Mouse (Mus musculus) E14TG2a.4 (cell line): ENCODE measurements at regions not wholly inside any gene's neighbourhood (a gene's known extent, or its start where the extent isn't known, plus 50 kb on each side); places are given as distances from the start of the nearest gene placed in this dataset.
A peak's percentile ranks its signal among the peaks of the same experiment; 100 is the strongest.

ENCODE experiments used
- H3K27me3 ChIP-seq: 2 replicates; pipeline ENCODE4 v1.6.1; 2014; ENCODE audit warnings: low read length, control low read depth; ENCODE audit not compliant: insufficient read depth
- H3K36me3 ChIP-seq: 2 replicates; pipeline ENCODE4 v1.6.1; 2014; ENCODE audit warnings: low read length, control low read depth; ENCODE audit not compliant: insufficient read depth
- H3K4me1 ChIP-seq: replicated peaks from 2 replicates; pipeline ENCODE4 v1.6.1; 2014; ENCODE audit warnings: low read depth, low read length, control low read depth
- H3K4me3 ChIP-seq: replicated peaks from 2 replicates; pipeline ENCODE4 v1.5.1; 2014; ENCODE audit warnings: mild to moderate bottlenecking, low read length
- H3K9me3 ChIP-seq: 2 replicates; pipeline ENCODE4 v1.6.1; 2014; ENCODE audit warnings: low read length, control low read depth
- CTCF ChIP-seq: conservative IDR thresholded peaks from 2 replicates; pipeline ENCODE4 v1.5.1; 2014; ENCODE audit warnings: low read length
- NANOG ChIP-seq: IDR thresholded peaks from 2 replicates; pipeline ENCODE4 v1.6.1; 2014; ENCODE audit warnings: borderline replicate concordance, low read length, mixed read lengths
- POU5F1 ChIP-seq: IDR thresholded peaks from 2 replicates; pipeline ENCODE4 v1.6.1; 2014; ENCODE audit warnings: low read length, borderline replicate concordance

DNA sequence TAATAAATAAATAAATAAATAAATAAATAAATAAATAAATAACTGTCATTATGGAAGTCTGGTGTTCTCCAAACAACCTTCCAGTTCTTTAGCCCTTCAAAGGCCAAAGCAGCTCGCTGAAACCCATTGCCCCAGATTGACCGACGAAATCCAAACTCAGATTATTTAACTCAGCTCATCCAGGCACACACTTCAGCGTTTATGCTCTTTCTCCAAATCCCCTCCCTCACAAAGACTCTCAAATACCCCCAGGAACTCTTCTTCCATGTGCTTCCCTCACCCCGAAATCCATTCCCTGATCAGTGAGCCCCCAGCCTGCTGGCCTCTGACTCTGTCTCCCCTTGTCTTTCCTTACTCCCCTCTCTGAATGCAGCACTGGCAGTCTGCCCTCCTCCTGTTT lies 480.8 kb downstream of the Tns1 start:
- peaks cover 8% of the 10 kb centered on the region; the same call in 1 of the 2 replicates for H3K4me1 ChIP-seq
- TF ChIP-seq CTCF (no peak), POU5F1 (no peak), NANOG (no peak)
- H3K9me3 ChIP-seq, result peaks cover 8% of the 10 kb centered on the region; the same call in 1 of the 2 replicates
- H3K36me3 ChIP-seq, result no peaks in the 10 kb centered on the region
- H3K27me3 ChIP-seq, result 0 out of 2 replicates have a peak, but pooled peaks cover 4% of the 10 kb centered on the region
- no peak overlapping the region for H3K4me3 ChIP-seq

DNA sequence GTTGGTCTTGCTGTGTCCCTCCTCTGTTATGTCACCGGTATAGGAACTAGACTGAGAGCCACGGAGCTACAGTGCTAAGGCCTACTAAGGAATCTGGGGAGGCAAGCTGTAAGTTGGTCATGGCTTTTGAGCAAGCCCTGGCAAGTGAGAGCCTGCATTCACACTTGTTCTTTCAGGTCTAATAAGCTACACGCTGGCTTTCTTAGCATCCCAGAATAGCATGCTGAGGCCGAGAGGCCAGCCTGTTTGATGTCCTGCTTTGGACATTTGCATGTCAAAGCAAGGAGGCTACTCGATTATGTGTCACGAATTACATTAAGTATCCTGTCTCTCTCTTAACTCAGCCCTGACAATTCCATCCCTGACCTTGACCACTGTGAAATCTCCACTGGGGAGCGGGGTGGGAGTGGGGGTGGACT lies 481.5 kb downstream of the Tns1 start:
- no peak for TF ChIP-seq CTCF
- TF ChIP-seq POU5F1, result no peak
- TF ChIP-seq NANOG, result peak; percentile 46; the same call in 1 of the 2 replicates
- Histone ChIP-seq H3K9me3 (peaks cover 8% of the 10 kb centered on the region; the same call in 1 of the 2 replicates), H3K27me3 (0 out of 2 replicates have a peak, but pooled peaks cover 4% of the 10 kb centered on the region), H3K4me3 (no peak overlapping the region), H3K4me1 (peaks cover 8% of the 10 kb centered on the region; the same call in 1 of the 2 replicates), H3K36me3 (no peaks in the 10 kb centered on the region)

DNA sequence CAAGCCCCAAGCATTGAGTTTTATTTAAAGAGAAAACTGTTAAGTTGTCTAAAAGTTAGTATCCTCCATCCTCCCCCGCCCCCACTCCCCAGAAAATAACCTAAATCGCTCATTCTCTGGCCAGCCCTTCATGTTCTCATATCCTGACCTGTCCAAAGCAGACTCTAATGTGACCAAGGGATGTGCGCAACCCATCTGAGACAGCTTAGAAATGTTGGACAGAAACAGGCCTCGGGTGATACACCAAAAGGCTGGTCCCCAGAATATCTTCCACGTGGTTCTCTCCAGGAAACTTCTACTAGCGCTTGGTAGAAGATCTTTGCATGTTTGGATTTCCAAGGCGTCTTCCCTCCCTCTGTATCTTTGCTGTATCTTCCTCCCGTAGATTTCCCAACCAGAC lies 482.8 kb downstream of the Tns1 start:
- Histone ChIP-seq H3K4me3 (no peak overlapping the region), H3K9me3 (peaks cover 8% of the 10 kb centered on the region; the same call in 1 of the 2 replicates), H3K36me3 (no peaks in the 10 kb centered on the region), H3K27me3 (0 out of 2 replicates have a peak, but pooled peaks cover 4% of the 10 kb centered on the region), H3K4me1 (peaks cover 8% of the 10 kb centered on the region; the same call in 1 of the 2 replicates)
- TF ChIP-seq POU5F1, result no peak
- TF ChIP-seq CTCF, result no peak
- TF ChIP-seq NANOG, result no peak

GRCm38 (mm10) chr1:73640726-73641451 lies 483.4 kb downstream of the Tns1 start:
- no peak for TF ChIP-seq POU5F1
- no peak for TF ChIP-seq NANOG
- no peak for TF ChIP-seq CTCF
- Histone ChIP-seq H3K4me3 (no peak overlapping the region), H3K4me1 (peaks cover 8% of the 10 kb centered on the region; the same call in 1 of the 2 replicates), H3K9me3 (peaks cover 8% of the 10 kb centered on the region; the same call in 1 of the 2 replicates), H3K27me3 (0 out of 2 replicates have a peak, but pooled peaks cover 4% of the 10 kb centered on the region), H3K36me3 (no peaks in the 10 kb centered on the region)

DNA sequence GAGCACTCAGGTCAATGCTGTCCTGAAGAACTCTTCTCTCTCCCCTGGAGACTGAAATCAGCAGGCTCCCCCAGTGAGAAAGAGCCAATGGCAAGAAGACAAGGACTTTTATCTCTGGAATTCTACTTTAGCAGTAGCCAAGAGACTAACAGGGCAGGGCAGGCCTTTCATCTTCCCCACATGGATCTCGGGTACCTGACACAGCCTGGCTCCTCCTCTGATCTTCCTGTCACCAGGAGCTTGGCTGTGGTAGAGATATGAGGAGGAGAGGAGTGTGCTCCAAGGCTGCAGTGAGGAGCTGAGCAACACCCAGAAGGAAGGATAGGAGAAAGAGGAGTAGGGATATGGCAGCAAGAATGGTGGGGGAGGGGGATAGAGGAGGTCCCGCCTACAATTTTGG lies 488.5 kb downstream of the Tns1 start:
- Histone ChIP-seq H3K9me3 (no peaks in the 10 kb centered on the region), H3K36me3 (no peaks in the 10 kb centered on the region), H3K4me1 (no peaks in the 10 kb centered on the region), H3K27me3 (peaks cover 3% of the 10 kb centered on the region; the same call in 1 of the 2 replicates), H3K4me3 (no peak overlapping the region)
- no peak for TF ChIP-seq POU5F1
- no peak for TF ChIP-seq NANOG
- TF ChIP-seq CTCF, result no peak

DNA sequence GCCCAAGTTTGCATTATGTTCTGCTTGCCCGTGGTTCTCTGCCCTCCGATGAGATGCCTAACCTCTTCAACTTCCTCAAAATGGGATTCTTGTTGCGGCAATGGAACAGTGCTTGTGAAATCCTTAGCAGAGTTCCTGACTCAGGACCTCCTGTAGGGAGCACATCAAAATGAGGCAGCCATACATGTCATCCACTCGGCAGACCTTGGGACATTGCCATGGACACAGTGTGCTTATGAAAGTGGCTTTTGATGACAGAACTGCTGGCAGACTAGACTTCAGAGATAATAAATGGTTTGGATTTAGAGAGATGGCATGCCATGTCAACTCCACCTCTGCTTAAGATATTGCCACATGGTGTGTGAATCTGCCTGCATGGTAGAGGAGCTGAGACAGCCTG lies 489.4 kb downstream of the Tns1 start:
- Histone ChIP-seq H3K27me3 (no peaks in the 10 kb centered on the region; the same call in 1 of the 2 replicates), H3K9me3 (no peaks in the 10 kb centered on the region), H3K4me3 (no peak overlapping the region), H3K4me1 (no peaks in the 10 kb centered on the region), H3K36me3 (no peaks in the 10 kb centered on the region)
- TF ChIP-seq POU5F1, result no peak
- no peak for TF ChIP-seq CTCF
- TF ChIP-seq NANOG, result no peak

DNA sequence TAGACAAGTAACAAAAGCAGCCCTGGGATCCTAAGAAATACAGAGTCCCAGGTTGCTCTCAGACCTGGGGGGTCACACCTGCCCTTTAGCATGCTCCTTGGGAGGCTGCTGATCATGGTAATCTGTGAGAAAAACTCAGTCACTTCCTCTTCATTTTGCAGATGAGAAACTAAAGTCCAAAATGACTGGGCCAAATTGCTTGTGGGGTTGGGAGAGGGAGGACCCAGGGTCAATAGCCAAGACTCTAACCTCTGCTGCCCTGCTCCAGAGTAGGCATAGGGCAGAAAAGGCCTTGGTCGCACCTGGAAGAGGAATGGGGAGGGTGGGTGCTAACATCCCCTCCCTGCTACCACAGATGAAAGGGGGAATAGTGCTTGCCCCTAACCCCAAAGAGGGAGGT lies 491.2 kb downstream of the Tns1 start:
- TF ChIP-seq NANOG (no peak), POU5F1 (no peak)
- Histone ChIP-seq H3K9me3 (no peaks in the 10 kb centered on the region), H3K36me3 (no peaks in the 10 kb centered on the region), H3K27me3 (no peaks in the 10 kb centered on the region; the same call in 1 of the 2 replicates), H3K4me1 (no peaks in the 10 kb centered on the region), H3K4me3 (no peak overlapping the region)

GRCm38 (mm10) chr1:73630363-73630762 lies 493.9 kb downstream of the Tns1 start:
- no peaks in the 10 kb centered on the region for H3K27me3 ChIP-seq
- H3K4me3 ChIP-seq, result no peak overlapping the region
- no peak for TF ChIP-seq CTCF
- no peak for TF ChIP-seq POU5F1
- no peak for TF ChIP-seq NANOG
- no peaks in the 10 kb centered on the region for H3K36me3 ChIP-seq
- H3K4me1 ChIP-seq, result no peaks in the 10 kb centered on the region
- H3K9me3 ChIP-seq, result no peaks in the 10 kb centered on the region
